Mouse (Mus musculus) liver, postnatal 0 days (tissue): ENCODE measurements around the gene Rnf20.

Experiments used
- CTCF ChIP-seq: sonication (generic); IDR thresholded peaks from 2 replicates; pipeline ENCODE4 v1.5.1; 2016; ENCODE audit warnings: antibody characterized with exemption, low read depth
- EP300 ChIP-seq: IDR thresholded peaks from 2 replicates; pipeline ENCODE4 v1.6.1; 2016; ENCODE audit warnings: antibody characterized with exemption, low read depth, mild to moderate bottlenecking

DNA sequence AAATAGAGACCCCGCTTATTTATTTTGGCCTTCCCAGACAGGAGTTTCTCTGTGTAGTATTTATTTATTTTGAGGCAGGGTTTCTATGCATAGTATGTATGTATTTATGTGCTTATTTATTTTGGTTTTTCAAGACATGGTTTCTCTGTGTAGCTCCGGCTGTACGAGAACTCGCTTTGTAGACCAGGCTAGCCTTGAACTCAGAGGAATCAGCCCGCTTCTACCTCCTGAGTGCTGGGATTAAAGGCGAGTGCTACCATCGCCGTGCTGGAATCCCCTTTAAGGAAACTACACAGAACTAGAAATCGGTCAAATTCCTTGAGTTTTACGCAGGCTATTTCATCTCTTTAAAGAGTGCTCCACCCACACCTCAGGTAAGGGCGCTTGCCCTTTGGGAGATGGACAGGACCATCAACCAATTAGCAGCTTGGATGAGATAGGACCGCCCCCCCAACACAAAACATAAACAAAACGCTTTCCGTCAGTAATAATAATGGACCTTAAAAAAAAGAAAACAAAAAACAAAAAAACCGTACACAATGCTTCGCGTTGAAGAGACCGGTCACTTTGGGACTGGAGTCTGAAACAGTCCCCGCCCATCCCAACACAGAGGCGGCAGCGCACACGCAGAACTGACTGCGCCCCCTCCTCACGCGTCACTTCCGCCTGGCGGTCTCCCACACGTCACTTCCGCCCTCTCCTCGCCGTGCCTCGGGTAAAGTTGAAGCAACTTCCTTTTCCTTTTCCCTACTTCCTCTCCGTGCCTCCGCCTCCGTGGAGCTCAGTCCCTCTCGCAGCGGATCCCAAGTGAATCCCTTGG lies at the start of gene Rnf20:
- TF ChIP-seq CTCF (no peak), EP300 (no peak)
